Mouse (Mus musculus) liver, postnatal 0 days (tissue): ENCODE results near the gene Fam213a.

Source experiments
- CTCF ChIP-seq: sonication (generic); IDR thresholded peaks from 2 replicates; pipeline ENCODE4 v1.5.1; 2016; ENCODE audit warnings: antibody characterized with exemption, low read depth
- EP300 ChIP-seq: IDR thresholded peaks from 2 replicates; pipeline ENCODE4 v1.6.1; 2016; ENCODE audit warnings: antibody characterized with exemption, low read depth, mild to moderate bottlenecking

DNA sequence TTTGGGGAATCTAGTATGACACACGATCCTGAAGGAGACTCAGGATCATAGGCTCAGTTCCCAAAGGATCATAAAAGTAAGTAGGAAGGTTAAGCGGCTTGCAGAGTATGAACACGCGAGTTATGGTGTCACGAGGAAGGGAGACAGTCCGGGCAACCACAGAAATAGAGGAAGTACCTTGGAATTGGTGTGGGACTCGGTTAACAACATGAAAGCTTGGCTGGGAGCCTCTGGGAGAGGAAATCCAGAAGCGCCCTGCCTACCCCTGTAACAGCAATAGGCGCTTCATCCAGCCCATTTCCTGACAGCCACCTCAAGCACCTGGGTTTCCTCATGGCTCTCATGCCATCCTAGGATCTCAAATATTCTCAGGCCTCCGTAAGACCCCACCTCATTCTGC is 7.3 kb downstream of the Fam213a start:
- TF ChIP-seq CTCF (no peak), EP300 (no peak)
